Mouse (Mus musculus) small intestine, adult 2 months (tissue): ENCODE results near the gene Stard10.
A peak's percentile ranks its signal among the peaks of the same experiment; 100 is the strongest.

Experiments used
- CTCF ChIP-seq: fragments of 200-500 bp; IDR thresholded peaks from 2 replicates; pipeline ENCODE4 v1.5.1; 2012; ENCODE audit warnings: low read depth, mild to moderate bottlenecking, control low read depth, inconsistent platforms, low read length, moderate library complexity, mixed read lengths; ENCODE audit not compliant: insufficient replicate concordance, insufficient read length; ENCODE audit errors: extremely low read depth
- POLR2A ChIP-seq: fragments of 200-500 bp; IDR thresholded peaks from 2 replicates; pipeline ENCODE4 v1.6.1; 2012; ENCODE audit warnings: low read depth, mild to moderate bottlenecking, control low read depth, inconsistent platforms, low read length, moderate library complexity

DNA sequence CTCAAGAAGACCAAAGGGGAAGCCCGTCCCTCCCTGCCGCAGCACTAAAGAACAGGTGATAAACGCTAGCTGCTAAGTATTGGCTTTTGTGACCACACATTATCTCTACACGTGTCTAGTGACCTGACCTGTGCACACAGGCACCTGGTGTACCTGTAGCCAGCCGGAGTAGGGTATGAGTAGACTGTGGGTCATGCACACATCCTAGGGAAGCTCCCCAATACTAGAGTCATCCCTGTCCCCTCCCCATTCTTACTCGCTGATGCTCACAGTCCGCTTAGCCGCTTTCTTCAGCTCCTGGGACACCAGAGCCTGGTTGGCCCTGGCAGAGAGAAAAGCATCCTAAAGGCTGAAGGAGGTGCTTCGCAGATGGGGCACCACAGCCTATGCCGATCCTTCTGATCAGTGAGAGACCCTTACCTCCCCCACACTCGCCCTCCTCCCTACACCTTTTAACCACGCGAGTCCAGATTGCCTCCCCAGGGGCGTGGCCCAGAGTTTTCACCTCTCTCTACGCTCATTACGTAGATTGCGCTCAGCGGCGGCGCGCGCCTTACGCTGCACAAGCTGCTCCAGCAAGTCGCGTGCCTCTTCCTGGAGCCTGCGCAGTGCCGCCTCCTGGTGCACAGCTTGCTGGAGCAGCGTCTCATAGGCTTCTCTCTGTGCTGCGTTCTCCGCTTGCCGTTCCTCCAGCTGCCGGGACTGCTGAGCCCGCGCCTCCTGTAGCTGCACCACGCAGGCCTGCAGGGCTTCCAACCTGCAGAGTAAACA is 20.4 kb upstream of the Stard10 start:
- TF ChIP-seq CTCF (peak; percentile 27; the same call in 1 of the 2 replicates), POLR2A (0 out of 2 replicates have a peak, but pooled peaks have one; percentile 12)
